Mouse (Mus musculus) olfactory bulb, adult 2 months (tissue): ENCODE data around the gene Car15.

Source experiments
- CTCF ChIP-seq: fragments of 200-500 bp; IDR thresholded peaks from 2 replicates; pipeline ENCODE4 v1.5.1; 2012; ENCODE audit warnings: low read depth, mild to moderate bottlenecking, low read length, moderate library complexity; ENCODE audit not compliant: insufficient read depth
- POLR2A ChIP-seq: fragments of 200-500 bp; IDR thresholded peaks from 2 replicates; pipeline ENCODE4 v1.6.1; 2012; ENCODE audit warnings: mild to moderate bottlenecking, low read depth, low read length, moderate library complexity; ENCODE audit not compliant: insufficient read depth

DNA sequence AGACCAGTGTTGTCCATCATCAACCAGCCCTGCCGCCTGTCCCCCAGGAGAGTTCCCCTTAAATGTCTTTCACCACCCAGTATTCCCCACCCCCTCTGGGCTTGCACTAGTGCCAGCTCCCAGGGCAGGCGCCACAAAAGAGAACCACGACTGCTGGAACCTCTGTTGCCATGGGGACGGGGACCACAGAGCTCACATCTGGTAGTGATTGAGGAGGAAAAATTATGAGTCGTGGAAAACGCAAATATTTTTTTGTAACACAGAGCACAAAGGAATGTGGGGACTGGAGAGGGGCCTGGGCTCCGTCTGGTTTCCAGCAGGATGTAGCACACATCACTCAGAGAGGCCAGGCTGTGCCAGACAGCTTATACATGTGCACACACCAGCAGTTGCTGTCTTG lies 28.5 kb downstream of the Car15 start:
- TF ChIP-seq CTCF (no peak), POLR2A (no peak)
